Mouse (Mus musculus) neutrophil, adult 5-6 weeks (primary cell): ENCODE results near the gene A230050P20Rik. TPM values are rescaled to one million over a fixed set of nuclear protein-coding genes. Genes with fewer than 3 reads are reported as not detected.

Experiments
- ATAC-seq: fragments of 151-379, 151-347 bp; 2 replicates; pipeline ENCODE4 v1.8.0; 2017; ENCODE audit warnings: mild to moderate bottlenecking, moderate TSS enrichment; ENCODE audit not compliant: insufficient number of reproducible peaks, poor library complexity, low FRiP score, severe bottlenecking; ENCODE audit errors: extremely low read depth
- total RNA-seq: library from RNA; stranded (forward); fragments of 200-1000 nt; gene quantifications from 2 replicates; pipeline ENCODE4 v1.2.3, GENCODE M21; 2017

Gene A230050P20Rik
- total RNA-seq, 1 experiment from 2014 or later = 21.3 TPM

DNA sequence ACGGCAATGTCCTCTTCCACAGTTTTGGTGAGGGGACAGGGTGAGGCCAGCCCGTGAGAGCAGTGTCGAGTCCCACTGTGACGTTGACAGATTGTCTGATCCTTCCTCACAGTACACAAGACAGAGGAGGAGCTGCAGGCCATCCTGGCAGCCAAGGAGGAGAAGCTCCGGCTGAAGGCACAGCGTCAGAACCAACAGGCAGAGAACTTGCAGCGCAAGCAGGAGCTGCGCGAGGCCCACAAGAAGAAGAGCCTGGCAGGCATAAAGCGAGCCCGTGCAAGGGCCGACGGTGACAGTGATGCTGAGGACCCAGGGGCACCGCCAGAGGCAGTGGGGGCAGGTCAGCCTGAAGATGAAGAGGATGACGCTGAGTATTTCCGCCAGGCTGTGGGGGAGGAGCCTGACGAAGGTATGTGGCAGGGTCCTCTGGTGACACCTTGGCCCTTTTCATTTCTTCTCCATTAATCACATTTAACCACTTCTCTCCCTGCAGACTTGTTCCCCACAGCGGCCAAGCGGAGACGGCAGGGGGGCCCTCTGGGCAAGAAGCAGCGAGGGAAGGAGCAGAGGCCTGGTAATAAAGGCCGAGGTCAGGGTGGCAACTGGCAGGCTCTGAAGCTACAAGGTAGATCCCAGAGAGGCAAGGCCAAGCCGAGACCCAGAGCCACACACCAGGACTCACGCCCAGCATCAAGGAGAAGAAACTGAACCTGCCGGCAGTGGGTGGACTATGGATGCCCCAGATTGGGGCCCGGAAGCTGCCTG is 23.1 kb downstream of the A230050P20Rik start:
- no peak for ATAC-seq

DNA sequence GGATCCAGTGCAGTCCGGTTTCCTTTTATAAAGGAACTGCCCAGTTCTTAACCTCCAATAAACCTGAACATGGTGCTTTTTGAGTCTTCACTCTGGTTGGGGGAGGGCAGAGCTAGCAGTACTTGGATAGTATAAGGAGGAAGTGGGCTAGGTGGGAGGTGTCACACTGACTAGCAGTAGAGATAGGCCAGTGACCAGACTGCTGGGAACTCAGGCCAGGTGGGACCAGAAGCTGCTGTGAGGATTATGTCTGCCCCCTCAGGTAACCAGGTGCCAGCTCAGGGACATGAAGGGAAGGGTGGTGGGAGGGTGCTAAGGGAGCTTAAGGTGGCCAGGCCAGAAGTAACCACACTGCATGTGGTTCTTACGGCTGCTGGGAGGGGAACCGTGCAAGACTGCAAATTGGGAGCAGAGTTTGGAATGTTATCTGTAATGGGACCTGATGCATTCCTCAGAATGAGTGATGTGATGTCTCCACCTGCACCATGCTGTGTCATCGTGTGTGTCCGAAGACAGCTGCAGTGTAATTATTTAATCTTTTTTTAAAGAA is 23.7 kb downstream of the A230050P20Rik start:
- no peak for ATAC-seq

DNA sequence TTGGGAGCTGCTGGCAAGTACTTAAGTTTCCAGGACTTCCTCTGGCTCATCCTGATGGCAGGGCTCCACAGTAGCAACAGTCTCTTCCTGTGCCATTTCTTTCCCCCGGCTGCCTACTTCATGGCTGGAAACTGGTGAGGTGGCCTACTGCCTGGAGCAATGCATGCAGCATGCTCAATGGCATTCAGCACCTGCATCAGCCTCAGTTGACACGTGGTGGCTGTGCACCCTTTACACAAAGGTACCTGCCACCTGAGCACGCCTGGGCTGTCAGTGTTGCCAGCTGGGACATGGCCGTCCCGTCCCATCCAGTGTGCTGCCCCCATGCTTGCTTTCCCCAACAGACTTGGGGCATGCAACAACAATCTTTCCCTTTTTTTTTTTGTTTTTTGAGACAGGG is 24.6 kb downstream of the A230050P20Rik start:
- no peak for ATAC-seq

DNA sequence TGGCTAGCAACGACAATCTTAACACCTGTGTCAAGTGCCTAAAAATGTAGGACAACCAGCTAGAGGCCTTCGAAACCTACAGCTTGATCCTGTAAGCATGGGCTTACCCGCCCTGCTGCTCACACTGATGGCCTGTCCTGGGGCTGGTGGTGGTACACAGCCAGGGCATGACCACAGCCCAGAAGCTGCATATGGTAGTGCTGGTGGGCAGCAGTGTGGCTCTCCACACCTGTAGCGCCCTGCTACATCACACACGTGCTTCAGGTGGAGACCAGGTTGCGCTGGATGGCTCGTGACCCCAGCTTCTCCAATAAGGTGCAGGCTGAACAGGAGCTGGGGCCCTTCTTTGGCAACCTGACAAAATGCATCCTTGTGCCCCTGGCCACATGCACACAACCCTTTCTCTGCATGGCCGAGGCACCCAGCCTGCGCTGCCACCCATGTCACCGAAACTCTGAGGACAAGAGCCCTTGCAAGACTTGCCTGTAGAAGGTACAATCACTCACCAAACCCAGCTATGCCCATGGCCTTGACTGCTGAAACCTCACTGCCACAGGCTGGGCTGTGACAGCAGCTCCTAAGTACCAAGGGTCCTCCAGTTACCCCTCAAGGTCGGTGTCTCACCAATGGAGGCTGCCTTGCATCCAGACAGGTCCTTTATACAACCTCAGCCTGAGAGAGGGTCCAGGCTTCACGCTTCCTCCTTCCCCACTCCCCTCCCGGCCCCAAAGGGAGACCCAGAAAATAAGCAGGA is 25.3 kb downstream of the A230050P20Rik start:
- no peak for ATAC-seq

DNA sequence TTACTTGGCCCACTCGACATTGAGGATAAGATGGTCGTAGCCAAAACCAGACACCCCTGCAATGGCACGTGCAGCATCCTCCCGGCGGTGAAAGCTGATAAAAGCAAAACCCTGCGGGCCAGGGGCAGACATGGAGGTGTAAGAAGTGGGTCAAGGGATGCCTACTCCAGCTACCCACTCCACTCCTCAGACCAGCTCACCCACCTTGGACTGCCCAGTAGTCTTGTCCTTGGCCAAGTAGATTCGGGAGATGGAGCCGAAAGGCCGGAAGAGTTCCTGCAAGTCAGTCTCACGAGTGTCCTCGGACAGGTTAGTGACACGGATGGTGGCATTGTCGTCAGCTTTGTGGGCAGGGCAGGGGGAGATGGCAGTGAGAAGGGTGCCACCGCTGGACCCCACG is 26.2 kb downstream of the A230050P20Rik start:
- ATAC-seq = no peak

DNA sequence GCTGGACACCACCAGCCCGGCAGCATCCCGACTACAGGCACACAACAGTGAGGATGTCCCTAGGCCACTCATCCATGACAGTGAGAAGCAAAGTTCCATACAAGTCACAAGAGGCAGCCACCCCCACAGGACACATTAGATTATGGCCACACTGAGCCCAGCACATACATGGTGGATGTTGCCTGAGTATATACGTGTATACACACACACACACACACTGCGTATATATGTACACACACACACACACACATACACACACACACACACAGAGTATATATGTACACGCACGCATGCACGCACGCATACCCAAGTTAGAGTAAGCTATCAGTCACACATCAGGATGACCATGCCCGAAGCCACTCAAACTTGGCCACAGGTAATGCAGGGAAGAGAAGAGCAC is 26.9 kb downstream of the A230050P20Rik start:
- ATAC-seq = no peak

DNA sequence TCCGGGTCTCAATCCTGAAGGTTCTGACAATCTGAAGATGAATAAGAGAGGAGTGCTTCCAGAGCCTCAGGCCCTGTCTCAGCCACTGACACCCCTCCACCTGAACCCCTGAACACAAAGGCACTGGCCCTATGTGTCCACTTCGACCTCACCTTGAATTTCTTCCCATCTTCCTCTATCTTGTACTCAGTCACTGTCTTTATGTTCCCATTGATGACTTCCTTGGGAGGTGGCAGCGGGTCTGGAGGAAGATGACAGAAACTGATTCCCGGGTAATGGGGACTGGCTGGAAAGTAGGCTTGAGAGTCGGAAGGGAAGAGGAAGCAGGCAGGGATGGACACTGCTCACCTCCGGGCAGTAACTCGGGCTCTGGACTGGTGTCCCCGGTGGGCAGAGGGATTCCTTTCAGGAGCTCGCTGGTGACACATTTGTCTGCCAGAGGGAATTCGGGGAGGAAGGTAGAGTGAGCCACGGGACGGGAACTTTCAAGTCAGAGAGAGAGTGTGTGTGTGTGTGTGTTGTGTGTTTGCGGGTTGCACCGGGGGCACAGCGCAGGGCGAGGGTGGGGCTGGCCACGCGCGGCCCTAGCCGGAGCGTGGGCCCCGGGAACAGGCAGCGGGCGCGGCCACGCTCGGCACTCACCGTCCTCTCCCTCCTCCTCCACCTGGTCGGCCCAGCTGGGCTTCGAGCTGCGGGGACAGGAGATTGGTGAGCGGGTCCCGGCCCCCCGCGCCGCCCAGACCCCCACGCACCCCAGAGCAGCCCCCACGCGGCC is 29.5 kb downstream of the A230050P20Rik start:
- no peak for ATAC-seq

DNA sequence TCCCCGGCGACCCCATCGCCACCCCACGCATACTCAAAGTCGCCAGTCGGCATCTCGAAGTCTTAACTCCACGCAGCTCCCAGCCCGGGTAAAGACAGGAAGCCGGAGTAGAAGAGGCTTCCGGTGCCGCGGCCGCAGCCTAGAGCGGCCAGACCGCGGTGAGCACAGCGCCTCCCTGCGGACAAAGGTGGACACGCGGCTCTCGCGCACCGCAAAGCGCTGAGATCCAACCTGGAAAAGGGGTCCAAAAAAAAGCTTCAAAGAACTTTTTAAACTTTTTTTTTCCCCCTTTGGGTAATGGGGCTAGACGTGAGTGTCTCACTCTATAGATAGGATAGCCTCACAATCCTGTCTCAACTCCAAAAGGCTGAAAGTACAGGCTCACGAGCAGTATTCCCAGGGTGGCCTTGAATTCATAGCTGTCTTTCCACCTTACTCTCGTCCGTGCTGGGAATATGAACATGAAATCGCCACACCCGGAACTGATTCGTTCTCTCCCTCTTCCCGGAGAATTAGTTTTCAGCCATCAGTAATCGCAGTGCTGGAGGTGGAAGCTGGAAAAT is 30.1 kb downstream of the A230050P20Rik start, which contains the start of gene Eif3g:
TSS of gene Eif3g (minus strand) at position 113 of the 563 bp plus-strand sequence.
- peak; percentile 84 for ATAC-seq

DNA sequence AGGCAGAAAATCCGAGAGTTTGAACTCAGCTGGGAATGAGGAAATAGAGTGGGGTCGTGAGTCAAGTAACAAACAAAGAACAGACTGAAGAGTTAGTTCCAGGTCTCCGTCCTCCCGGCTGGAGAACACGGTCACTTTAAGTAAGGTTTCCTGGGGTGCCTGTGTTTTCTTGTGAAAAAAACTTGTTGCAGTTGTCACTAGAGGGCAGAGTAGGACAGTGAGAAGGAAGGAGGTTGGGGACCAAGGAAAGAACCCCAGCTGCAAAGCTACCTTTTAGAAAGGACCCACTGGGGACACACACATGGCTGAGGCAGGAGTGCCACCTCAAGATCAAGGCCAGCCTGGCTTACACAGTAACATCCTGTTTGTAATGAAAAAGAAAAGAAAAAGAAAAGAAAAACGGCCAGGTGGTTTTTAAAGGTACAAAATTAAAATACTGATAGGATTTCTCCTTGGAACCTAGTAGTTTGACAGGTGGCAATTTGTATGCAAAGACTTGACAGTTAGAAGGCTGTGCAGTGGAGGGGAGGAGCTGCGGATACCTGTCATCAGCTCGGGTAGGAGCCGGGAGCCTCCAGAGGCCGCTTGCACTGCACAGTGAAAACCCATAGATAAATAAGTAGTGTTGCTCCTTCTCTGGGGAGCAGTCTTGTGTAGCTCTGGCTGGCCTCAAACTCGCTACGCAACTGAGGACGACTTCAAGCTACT is 33.2 kb downstream of the A230050P20Rik start:
- ATAC-seq = peak; percentile 30; the same call in 1 of the 2 replicates

DNA sequence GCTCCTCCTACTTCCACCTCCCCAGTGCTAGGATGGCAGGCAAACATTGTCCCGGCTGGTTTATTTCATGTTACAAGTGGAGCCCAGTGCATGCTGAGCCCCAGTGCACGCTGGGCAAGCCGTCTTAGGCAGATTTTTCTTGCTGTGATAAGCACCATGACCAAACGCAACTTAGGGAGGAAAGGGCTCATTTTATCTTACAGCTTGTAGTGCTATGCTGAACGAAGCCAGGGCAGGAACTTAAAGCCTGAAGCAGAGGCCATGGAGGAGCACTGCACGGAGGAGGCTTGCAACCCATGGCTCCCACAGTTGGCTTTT is 33.7 kb downstream of the A230050P20Rik start:
- ATAC-seq = no peak

DNA sequence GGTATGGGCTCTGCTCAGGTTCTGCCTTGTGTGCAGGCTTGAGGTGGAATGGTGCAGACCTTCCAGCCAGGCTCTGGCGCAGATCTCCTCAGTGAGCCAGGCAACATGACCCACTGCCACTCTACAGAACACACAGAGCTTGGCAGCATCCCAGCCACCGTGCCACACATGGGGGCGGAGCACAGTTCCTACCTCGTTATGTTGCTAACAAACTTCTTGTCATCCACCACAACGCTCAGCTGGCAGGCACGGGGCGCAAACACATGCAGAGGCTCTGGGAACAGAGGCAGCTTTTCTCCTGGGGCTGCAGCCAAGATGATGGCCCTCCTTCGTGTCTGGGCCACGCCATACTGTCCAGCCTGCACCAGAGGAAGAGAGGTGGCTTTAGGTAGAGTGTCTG is 41.5 kb downstream of the A230050P20Rik start:
- no peak for ATAC-seq

DNA sequence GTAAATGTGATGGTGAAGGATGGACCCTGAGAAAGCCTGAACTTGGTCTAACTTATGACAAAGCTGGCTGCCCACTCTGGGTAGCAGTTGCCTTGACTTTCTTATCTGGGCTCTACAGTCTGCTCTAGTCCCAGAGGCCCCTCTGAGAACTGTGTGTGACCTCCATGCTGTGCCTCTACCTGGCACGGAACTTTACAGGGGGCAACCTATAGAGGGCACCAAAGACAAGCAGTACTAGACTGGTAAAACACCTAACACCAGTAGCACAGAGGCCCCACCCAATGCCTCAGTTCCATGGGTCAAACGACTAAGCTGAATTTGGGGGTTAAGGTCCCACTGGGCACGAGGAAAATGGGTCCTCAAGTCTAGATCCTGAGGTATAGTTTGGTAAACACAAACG is 47.7 kb downstream of the A230050P20Rik start:
- peak; percentile 35 for ATAC-seq

DNA sequence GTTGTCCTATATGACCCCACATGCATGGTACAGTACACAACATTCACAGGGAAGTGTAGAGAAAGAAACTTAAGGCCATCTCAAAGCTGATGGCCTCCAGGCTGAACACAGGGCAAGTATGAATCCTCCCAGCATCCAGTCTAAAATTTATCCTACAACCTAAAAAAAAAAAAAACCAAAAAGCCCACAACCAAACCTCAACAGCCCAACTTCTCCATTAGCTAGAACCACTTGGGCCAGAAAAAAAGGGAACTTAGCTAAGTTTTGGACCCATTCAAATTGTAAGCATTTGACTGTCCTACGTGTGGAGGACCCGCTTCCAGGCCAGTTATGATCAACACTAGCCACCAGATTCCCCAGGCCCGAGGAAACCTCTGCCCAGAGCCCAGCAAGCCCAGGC is 54.8 kb downstream of the A230050P20Rik start:
- no peak for ATAC-seq

Other genes with a start within 250 kb of the A230050P20Rik start
- gene Ubl5, start 225.8 kb upstream of the A230050P20Rik start, total RNA-seq = 154 and 184 TPM in 2 replicates
- 32.3 and 36.5 TPM in 2 replicates for gene Fbxl12, start 223.9 kb upstream of the A230050P20Rik start, total RNA-seq
- gene Pin1, start 216.5 kb upstream of the A230050P20Rik start, total RNA-seq = 9.8 and 11.5 TPM in 2 replicates
- not detected in 2 replicates for gene Olfm2, start 122.3 kb upstream of the A230050P20Rik start, total RNA-seq
- 1.5 and 2.2 TPM in 2 replicates for gene Col5a3, start 53.6 kb upstream of the A230050P20Rik start, total RNA-seq
- gene Rdh8, start 50.1 kb upstream of the A230050P20Rik start, total RNA-seq = not detected in 2 replicates
- 0.25 and 0.70 TPM in 2 replicates for gene Angptl6, start 11.1 kb downstream of the A230050P20Rik start, total RNA-seq
- 42.1 and 48.9 TPM in 2 replicates for gene Ppan, start 19.5 kb downstream of the A230050P20Rik start, total RNA-seq
- 91.0 and 92.9 TPM in 2 replicates for gene Eif3g, start 30.0 kb downstream of the A230050P20Rik start, total RNA-seq
- 58.3 and 60.4 TPM in 2 replicates for gene Dnmt1, start 91.2 kb downstream of the A230050P20Rik start, total RNA-seq
- gene S1pr2, start 108.1 kb downstream of the A230050P20Rik start, total RNA-seq = 0.98 and 1.3 TPM in 2 replicates
- gene Mrpl4, start 134.1 kb downstream of the A230050P20Rik start, total RNA-seq = 26.6 and 30.0 TPM in 2 replicates
- gene Icam1, start 147.3 kb downstream of the A230050P20Rik start, total RNA-seq = 34.6 and 36.9 TPM in 2 replicates
- not detected in 2 replicates for gene Icam4, start 160.7 kb downstream of the A230050P20Rik start, total RNA-seq
- 0.12 TPM in 1 of 2 replicates, not detected in the other for gene Icam5, start 163.4 kb downstream of the A230050P20Rik start, total RNA-seq
- gene Zglp1, start 198.5 kb downstream of the A230050P20Rik start, total RNA-seq = not detected in 2 replicates
- gene Gm49373, start 204.5 kb downstream of the A230050P20Rik start, total RNA-seq = 0.23 and 0.25 TPM in 2 replicates
- 11.1 and 15.7 TPM in 2 replicates for gene Fdx1l, start 205.0 kb downstream of the A230050P20Rik start, total RNA-seq
- 4.7 TPM in 2 replicates for gene Gm38431, start 223.4 kb downstream of the A230050P20Rik start, total RNA-seq
- gene Raver1, start 223.4 kb downstream of the A230050P20Rik start, total RNA-seq = 15.0 and 15.4 TPM in 2 replicates